Mouse (Mus musculus): ENCODE measurements at regions not wholly inside any gene's neighbourhood (a gene's known extent, or its start where the extent isn't known, plus 50 kb on each side); places are given as distances from the start of the nearest gene placed in this dataset.

DNA sequence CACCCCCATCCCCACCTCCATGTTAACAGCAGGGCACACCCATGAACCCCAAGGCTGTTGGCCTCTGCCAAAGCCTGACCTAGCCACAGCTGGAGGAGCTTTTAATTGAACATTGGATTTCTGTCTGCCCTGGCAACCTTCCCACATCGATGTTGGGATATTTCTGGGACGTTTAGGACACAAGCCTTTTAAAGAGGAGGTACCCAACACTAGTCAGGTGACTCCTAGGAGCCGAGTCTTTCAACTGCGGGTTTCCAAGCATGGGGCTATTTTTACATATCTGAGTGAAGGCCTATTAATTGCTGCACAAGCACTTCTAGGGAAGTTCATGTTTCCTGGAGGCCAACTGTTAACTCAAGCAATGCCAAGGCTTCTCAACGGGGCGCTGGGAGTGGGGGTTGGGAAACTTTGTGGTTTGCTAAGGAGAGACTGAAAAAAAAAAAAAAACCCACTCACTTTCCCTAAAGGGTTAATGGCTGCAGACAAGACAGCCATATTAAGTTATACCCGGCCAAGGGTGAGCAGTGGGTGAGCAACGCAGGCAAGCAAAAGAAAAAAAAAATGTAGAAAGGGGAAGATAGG, 213.3 kb downstream of the Bcl2l11 start:
- 3% methylated on average over 8 of the region's 8 CpGs for WGBS (ENCODE audit: insufficient replicate concordance)
- Histone ChIP-seq H3K27ac (replicated peaks) (0 out of 2 replicates have a peak overlapping the region, but pooled peaks have one; percentile 45), H3K36me3 (replicated peaks) (no peaks in the 10 kb centered on the region), H3K4me1 (replicated peaks) (peaks cover 42% of the 10 kb centered on the region), H3K9ac (no peak overlapping the region), H3K27me3 (no peaks in the 10 kb centered on the region), H3K4me3 (replicated peaks) (no peak overlapping the region), H3K9me3 (replicated peaks) (no peaks in the 10 kb centered on the region), H3K4me2 (no peak overlapping the region)
- ATAC-seq (ENCODE audit: insufficient read depth), result peak; percentile 27; the same call in 1 of the 2 replicates

DNA sequence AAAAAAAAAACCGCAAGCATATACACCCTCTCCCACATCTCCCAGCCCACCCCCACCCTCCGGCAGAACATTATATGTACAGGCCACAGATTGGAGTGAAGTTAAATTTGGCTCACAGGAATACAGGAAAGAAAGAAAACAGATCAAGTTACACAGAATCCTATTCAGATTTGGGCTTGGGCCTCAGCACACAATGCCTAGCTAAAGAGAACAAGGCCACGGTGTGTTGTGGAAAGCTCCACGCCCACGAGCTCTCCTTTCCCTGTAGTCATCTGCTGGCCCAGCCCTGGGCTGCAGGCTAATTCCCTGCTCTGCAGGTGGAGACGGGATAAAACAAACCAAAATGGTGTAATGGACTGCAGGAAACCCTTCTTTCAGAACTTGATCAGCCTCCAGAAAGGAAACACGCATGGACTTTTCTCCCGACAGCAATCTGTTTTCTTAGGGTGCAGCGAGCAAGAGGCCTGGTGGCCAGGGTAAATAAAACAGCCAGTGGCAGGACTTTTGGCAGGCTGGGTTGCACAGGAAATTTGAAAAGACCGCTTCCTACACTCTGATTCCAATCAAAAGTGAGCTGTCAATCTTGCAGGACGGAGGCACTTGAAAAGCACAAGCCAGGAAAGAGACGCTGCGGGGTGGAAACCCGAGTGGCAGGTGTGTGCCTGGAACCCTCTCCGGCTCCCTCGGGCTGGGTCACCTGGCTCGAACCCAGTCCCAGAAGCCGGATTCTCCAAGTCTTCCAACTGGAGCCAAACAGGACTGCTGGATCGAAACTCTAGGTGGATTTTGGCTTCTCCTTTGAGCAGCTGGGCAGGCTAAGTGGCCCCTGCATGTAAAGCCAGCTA, 214.0 kb downstream of the Bcl2l11 start:
- no peak for ATAC-seq (ENCODE audit: insufficient read depth)
- Histone ChIP-seq H3K4me2 (peak overlapping the region; percentile 15; the same call in 1 of the 2 replicates), H3K4me1 (replicated peaks) (peaks cover 34% of the 10 kb centered on the region), H3K9me3 (replicated peaks) (no peaks in the 10 kb centered on the region), H3K27me3 (no peaks in the 10 kb centered on the region), H3K9ac (no peak overlapping the region), H3K27ac (replicated peaks) (peak overlapping the region; percentile 45; the same call in 1 of the 2 replicates), H3K4me3 (replicated peaks) (no peak overlapping the region), H3K36me3 (replicated peaks) (no peaks in the 10 kb centered on the region)
- 18% methylated on average over 19 of the region's 19 CpGs for WGBS (ENCODE audit: insufficient replicate concordance)

DNA sequence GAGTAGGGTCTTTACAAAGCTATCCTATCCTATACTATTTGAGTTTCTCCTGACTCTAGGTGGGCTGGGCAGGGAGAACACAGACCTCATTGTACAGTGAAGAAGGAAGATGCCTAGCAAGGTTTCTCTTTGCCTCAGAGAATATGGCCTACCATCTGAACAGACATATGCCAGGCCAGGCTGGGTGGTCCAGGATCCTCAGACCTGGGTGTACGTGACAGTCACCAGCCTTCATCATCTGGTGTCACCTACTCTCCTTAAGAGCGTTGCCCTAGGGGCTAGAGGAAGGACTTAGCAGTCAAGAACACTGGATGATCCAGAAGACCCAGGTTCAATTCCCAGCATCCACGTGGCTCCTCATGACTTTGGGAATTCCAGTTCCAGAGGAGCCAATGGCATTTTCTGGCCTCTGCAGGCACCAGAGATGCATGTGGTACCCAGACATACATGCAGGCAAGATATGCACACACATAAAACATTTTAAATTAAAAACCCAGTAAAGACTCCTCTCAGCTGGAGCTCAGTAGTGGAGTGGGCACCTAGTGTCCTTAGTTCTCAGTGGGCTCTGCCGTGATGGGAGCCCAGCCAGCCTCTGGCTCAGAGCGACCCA, 214.9 kb downstream of the Bcl2l11 start:
- Histone ChIP-seq H3K27me3 (no peaks in the 10 kb centered on the region), H3K4me2 (no peak overlapping the region), H3K9me3 (replicated peaks) (no peaks in the 10 kb centered on the region), H3K27ac (replicated peaks) (no peak overlapping the region), H3K36me3 (replicated peaks) (no peaks in the 10 kb centered on the region), H3K4me1 (replicated peaks) (peaks cover 28% of the 10 kb centered on the region), H3K4me3 (replicated peaks) (no peak overlapping the region), H3K9ac (no peak overlapping the region)
- 67% methylated on average over 5 of the region's 5 CpGs for WGBS (ENCODE audit: insufficient replicate concordance)
- no peak for ATAC-seq (ENCODE audit: insufficient read depth)

DNA sequence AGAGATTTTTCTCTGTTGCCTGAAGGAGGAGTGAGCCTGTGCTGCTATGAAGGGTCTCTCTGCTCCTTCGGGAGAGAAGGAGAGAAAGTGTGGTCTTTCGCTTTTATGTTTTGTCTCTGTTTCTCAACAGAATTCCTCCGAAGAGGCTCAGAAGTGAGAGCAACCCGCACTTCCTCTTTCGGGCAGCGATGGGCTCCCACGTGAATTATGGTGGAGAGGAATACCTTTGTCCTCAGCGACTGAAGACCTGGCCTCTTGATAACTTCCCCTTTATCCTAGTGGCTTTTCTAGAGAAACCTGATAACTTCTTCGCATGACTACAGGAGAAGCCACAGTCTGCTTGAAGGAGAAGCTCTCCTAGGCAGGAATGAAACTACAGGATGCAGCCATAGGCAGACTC, 216.4 kb downstream of the Bcl2l11 start:
- Histone ChIP-seq H3K9me3 (replicated peaks) (no peaks in the 10 kb centered on the region), H3K4me3 (replicated peaks) (no peak overlapping the region), H3K36me3 (replicated peaks) (no peaks in the 10 kb centered on the region), H3K27ac (replicated peaks) (no peak overlapping the region; the same call in 1 of the 2 replicates), H3K4me1 (replicated peaks) (peaks cover 24% of the 10 kb centered on the region), H3K27me3 (no peaks in the 10 kb centered on the region), H3K9ac (no peak overlapping the region), H3K4me2 (no peak overlapping the region)
- WGBS (ENCODE audit: insufficient replicate concordance), result 23% methylated on average over 9 of the region's 9 CpGs
- ATAC-seq (ENCODE audit: insufficient read depth), result no peak

DNA sequence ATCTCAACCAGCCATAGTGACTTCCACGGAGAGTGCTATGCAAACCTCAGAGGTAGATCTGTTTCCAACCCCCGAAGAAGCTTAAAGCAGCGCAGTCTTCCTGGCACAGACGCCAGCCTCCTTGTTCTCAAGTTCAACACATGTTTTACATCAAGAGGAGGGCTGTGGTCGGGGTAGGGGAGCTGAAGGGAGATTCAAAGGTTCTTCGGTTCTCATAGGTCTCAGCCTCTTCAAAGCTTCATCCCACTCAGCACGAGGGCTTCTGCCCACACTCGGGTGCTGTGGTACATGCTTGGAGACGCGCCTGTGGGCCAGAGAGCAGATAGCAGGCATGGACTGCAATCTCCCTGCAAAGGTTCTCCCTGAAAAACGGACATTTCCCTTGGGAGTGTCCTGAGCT, 219.7 kb downstream of the Bcl2l11 start:
- Histone ChIP-seq H3K4me1 (replicated peaks) (no peaks in the 10 kb centered on the region; the same call in 1 of the 2 replicates), H3K4me2 (no peak overlapping the region), H3K4me3 (replicated peaks) (no peak overlapping the region), H3K36me3 (replicated peaks) (no peaks in the 10 kb centered on the region), H3K9me3 (replicated peaks) (no peaks in the 10 kb centered on the region), H3K27ac (replicated peaks) (no peak overlapping the region), H3K9ac (no peak overlapping the region), H3K27me3 (no peaks in the 10 kb centered on the region)
- WGBS (ENCODE audit: insufficient replicate concordance), result 56% methylated on average over 11 of the region's 11 CpGs
- no peak for ATAC-seq (ENCODE audit: insufficient read depth)

DNA sequence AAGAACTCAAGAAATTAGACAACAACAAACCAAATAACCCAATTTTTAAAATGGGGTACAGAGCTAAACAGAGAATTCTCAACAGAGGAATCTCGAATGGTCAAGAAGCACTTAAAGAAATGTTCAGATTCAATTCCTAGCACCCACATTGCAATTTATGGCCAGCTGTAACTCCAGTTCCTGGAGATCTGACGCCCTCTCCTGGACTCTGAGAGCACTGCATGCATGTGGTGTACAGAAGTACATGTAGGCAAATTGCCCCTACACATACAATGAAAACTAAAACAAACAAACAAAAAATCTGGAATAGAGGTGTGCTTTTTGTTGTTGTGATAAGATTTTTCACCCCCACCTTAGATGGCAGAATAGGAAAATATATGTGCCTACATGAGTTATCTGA, 222.7 kb downstream of the Bcl2l11 start:
- no peak overlapping the region for H3K4me2 ChIP-seq
- H3K4me1 ChIP-seq (replicated peaks), result no peaks in the 10 kb centered on the region
- no peak for ATAC-seq (ENCODE audit: insufficient read depth)
- no peak overlapping the region for H3K9ac ChIP-seq
- no peaks in the 10 kb centered on the region for H3K27me3 ChIP-seq
- H3K4me3 ChIP-seq (replicated peaks), result no peak overlapping the region
- WGBS (ENCODE audit: insufficient replicate concordance), result 51% methylated on average over 2 of the region's 2 CpGs
- H3K36me3 ChIP-seq (replicated peaks), result no peaks in the 10 kb centered on the region
- no peaks in the 10 kb centered on the region for H3K9me3 ChIP-seq (replicated peaks)
- H3K27ac ChIP-seq (replicated peaks), result no peak overlapping the region

DNA sequence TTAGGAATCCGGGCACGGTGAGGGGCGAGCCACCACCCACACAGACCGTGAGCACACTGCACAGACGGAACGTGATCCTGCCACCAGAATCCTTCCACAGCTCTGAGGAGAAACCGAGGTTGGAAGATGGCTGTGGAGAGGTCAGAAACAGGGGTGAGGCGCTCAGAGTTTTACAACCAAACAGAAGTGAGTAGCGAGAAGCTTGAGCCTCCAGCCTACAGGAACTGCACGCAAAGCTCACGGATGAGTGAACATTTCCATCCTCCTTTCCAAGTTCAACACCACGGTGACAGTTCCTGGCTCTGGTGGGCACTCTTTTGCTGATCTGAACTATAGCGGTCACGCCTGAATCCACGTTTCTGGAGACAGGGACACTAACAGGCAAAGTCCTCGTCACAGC, 225.6 kb downstream of the Bcl2l11 start:
- H3K36me3 ChIP-seq (replicated peaks), result no peaks in the 10 kb centered on the region
- WGBS (ENCODE audit: insufficient replicate concordance), result 80% methylated on average over 16 of the region's 16 CpGs
- H3K4me1 ChIP-seq (replicated peaks), result no peaks in the 10 kb centered on the region
- H3K27me3 ChIP-seq, result no peaks in the 10 kb centered on the region
- H3K9me3 ChIP-seq (replicated peaks), result no peaks in the 10 kb centered on the region
- ATAC-seq (ENCODE audit: insufficient read depth), result no peak
- no peak overlapping the region for H3K9ac ChIP-seq
- no peak overlapping the region for H3K4me2 ChIP-seq
- no peak overlapping the region for H3K27ac ChIP-seq (replicated peaks)
- no peak overlapping the region for H3K4me3 ChIP-seq (replicated peaks)

DNA sequence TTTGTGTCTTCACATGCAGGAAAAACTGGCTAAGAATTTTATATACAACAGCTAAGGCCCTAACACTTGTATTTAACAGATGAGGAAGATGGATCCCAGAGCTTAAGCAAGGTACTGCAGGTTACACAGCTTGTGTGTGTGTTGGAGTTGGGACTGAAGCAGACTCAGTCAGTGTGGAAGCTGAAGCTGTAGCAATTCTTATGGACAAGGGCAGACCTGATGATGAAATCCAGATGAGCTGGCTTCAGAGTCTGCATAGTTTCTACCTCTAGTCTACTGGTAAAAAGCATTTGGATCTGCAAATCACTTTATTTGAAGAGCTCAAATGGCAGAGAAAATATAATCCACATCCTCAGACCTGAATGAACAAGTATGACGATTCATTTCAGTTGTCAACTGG, 226.7 kb downstream of the Bcl2l11 start:
- H3K4me3 ChIP-seq (replicated peaks), result no peak overlapping the region
- no peaks in the 10 kb centered on the region for H3K36me3 ChIP-seq (replicated peaks)
- no peaks in the 10 kb centered on the region for H3K9me3 ChIP-seq (replicated peaks)
- no peaks in the 10 kb centered on the region for H3K4me1 ChIP-seq (replicated peaks)
- H3K9ac ChIP-seq, result no peak overlapping the region
- no peak for ATAC-seq (ENCODE audit: insufficient read depth)
- 61% methylated on average over 1 of the region's 1 CpGs for WGBS (ENCODE audit: insufficient replicate concordance)
- H3K27ac ChIP-seq (replicated peaks), result no peak overlapping the region
- no peaks in the 10 kb centered on the region for H3K27me3 ChIP-seq
- no peak overlapping the region for H3K4me2 ChIP-seq

DNA sequence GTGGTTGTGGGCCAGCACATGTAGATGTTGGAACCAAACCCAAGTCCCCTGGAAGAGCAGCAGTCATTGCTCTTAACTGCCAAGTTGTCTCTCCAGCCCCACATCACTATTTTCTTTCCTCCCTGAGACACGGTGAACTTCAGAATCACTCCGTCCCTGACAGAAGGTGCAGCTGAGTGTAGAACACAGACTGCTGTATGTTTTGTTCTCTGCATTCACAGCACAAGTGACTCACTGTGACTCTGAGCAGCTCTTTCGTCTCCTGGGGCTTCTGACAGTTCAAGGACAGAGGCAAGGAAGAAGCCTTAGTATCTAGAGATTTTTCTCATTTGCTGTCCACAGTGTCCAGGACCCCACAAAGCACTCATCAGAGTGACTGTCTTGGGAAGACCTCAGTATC, 227.6 kb downstream of the Bcl2l11 start:
- ATAC-seq (ENCODE audit: insufficient read depth), result no peak
- Histone ChIP-seq H3K4me3 (replicated peaks) (no peak overlapping the region), H3K9me3 (replicated peaks) (no peaks in the 10 kb centered on the region), H3K36me3 (replicated peaks) (no peaks in the 10 kb centered on the region), H3K4me1 (replicated peaks) (no peaks in the 10 kb centered on the region), H3K4me2 (no peak overlapping the region), H3K27ac (replicated peaks) (no peak overlapping the region), H3K9ac (no peak overlapping the region), H3K27me3 (no peaks in the 10 kb centered on the region)
- WGBS (ENCODE audit: insufficient replicate concordance), result 73% methylated on average over 3 of the region's 3 CpGs

DNA sequence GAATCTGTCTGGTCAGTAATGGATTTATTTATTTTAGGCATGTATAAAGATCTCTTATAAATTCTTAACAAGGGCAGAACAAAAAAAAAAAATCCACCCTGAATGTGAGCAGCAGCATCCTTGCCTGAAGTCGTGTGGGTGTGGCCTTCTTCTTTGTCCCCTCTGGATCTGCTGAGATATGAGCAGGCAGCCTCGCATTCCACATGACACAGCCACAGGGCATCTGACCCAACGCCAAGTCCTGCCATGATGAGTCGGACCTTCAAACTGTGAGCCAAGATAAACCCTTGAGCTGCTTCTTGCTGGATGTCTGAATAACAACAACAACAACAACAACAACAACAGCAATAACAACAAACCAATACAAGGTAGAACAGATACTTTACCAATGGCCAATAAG, 230.5 kb downstream of the Bcl2l11 start:
- H3K4me2 ChIP-seq, result no peak overlapping the region
- no peaks in the 10 kb centered on the region for H3K9me3 ChIP-seq (replicated peaks)
- no peaks in the 10 kb centered on the region for H3K36me3 ChIP-seq (replicated peaks)
- H3K27ac ChIP-seq (replicated peaks), result no peak overlapping the region
- 65% methylated on average over 4 of the region's 4 CpGs for WGBS (ENCODE audit: insufficient replicate concordance)
- no peaks in the 10 kb centered on the region for H3K4me1 ChIP-seq (replicated peaks)
- ATAC-seq (ENCODE audit: insufficient read depth), result no peak
- no peak overlapping the region for H3K9ac ChIP-seq
- no peak overlapping the region for H3K4me3 ChIP-seq (replicated peaks)
- no peaks in the 10 kb centered on the region for H3K27me3 ChIP-seq

DNA sequence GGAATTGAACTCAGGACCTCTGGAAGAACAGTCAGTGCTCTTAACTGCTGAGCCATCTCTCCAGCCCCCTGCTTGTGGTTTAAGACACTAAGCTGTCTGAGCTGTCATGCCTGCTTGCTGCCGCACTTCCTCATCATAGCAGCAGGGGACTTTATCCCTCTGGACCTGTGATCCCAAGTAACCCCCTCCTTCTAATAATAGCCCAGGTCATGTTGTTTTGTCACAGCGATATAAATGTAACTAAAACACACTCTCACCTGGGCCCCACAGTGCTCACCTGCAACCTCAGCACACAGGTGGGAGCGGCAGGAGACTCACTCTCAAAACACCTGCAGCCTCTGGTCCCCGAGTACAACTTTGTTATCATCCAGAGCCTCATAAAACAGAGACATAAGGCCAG, 231.9 kb upstream of the Spdye4c start:
- H3K9ac ChIP-seq, result no peak overlapping the region
- no peak overlapping the region for H3K4me2 ChIP-seq
- no peaks in the 10 kb centered on the region for H3K27me3 ChIP-seq
- H3K4me3 ChIP-seq (replicated peaks), result no peak overlapping the region
- no peaks in the 10 kb centered on the region for H3K36me3 ChIP-seq (replicated peaks)
- ATAC-seq (ENCODE audit: insufficient read depth), result no peak
- H3K27ac ChIP-seq (replicated peaks), result no peak overlapping the region
- H3K9me3 ChIP-seq (replicated peaks), result no peaks in the 10 kb centered on the region
- H3K4me1 ChIP-seq (replicated peaks), result 0 out of 2 replicates have a peak, but pooled peaks cover 3% of the 10 kb centered on the region
- 53% methylated on average over 4 of the region's 4 CpGs for WGBS (ENCODE audit: insufficient replicate concordance)
